Mouse (Mus musculus): ENCODE results near the gene Ccdc9b. TPM values are rescaled to one million over a fixed set of nuclear protein-coding genes. Genes with fewer than 3 reads are reported as not detected.

Ccdc9b gene
- polyA plus RNA-seq, 1 experiment, result 9.3 TPM

- Histone ChIP-seq H3K79me2 (ENCODE audit: control insufficient read depth, insufficient read depth) (peaks cover 8% of the 10 kb centered on the region), H3K4me3 (ENCODE audit: insufficient read depth, poor library complexity, severe bottlenecking) (no peak overlapping the region), H3ac (ENCODE audit: control insufficient read depth, insufficient read length, low read depth) (no peak overlapping the region), H3K79me3 (ENCODE audit: low read depth) (no peaks in the 10 kb centered on the region), H3K36me3 (ENCODE audit: control insufficient read depth, insufficient read depth) (peaks cover 36% of the 10 kb centered on the region), H3K27me3 (ENCODE audit: control insufficient read depth, insufficient read depth, insufficient read length) (no peaks in the 10 kb centered on the region)
- no peak for TF ChIP-seq FOSL1 (IDR thresholded peaks at IDR 0.05; ENCODE audit: insufficient read depth, low read length, poor library complexity, severe bottlenecking)
Observed at GRCm38 (mm10) chr2:118754143-118754542, 8.3 kb downstream of the Ccdc9b start.

GRCm38 (mm10) chr2:118752792-118753108, 9.7 kb downstream of the Ccdc9b start:
- Histone ChIP-seq H3K4me3 (ENCODE audit: insufficient read depth, poor library complexity, severe bottlenecking) (no peak overlapping the region), H3K79me2 (ENCODE audit: control insufficient read depth, insufficient read depth) (peaks cover 5% of the 10 kb centered on the region), H3ac (ENCODE audit: control insufficient read depth, insufficient read length, low read depth) (no peak overlapping the region), H3K79me3 (ENCODE audit: low read depth) (no peaks in the 10 kb centered on the region), H3K36me3 (ENCODE audit: control insufficient read depth, insufficient read depth) (peaks cover 35% of the 10 kb centered on the region), H3K27me3 (ENCODE audit: control insufficient read depth, insufficient read depth, insufficient read length) (no peaks in the 10 kb centered on the region)
- TF ChIP-seq USF1 (IDR thresholded peaks at IDR 0.05; ENCODE audit: low read depth) (no peak), FOSL1 (IDR thresholded peaks at IDR 0.05; ENCODE audit: insufficient read depth, low read length, poor library complexity, severe bottlenecking) (no peak), CEBPB (IDR thresholded peaks at IDR 0.05; ENCODE audit: low read depth) (no peak), CTCF (IDR thresholded peaks at IDR 0.05; ENCODE audit: control insufficient read depth, insufficient read depth, insufficient read length) (no peak), MYOG (IDR thresholded peaks at IDR 0.05; ENCODE audit: control insufficient read depth, extremely low read depth, insufficient read length) (no peak), MAX (IDR thresholded peaks at IDR 0.05) (no peak), MYOD1 (IDR thresholded peaks at IDR 0.05; ENCODE audit: control insufficient read depth, insufficient read length, low read depth) (no peak)

GRCm38 (mm10) chr2:118751896-118752791, 10.3 kb downstream of the Ccdc9b start:
- TF ChIP-seq MYOG (IDR thresholded peaks at IDR 0.05; ENCODE audit: control insufficient read depth, extremely low read depth, insufficient read length) (no peak), USF1 (IDR thresholded peaks at IDR 0.05; ENCODE audit: low read depth) (no peak), CTCF (IDR thresholded peaks at IDR 0.05; ENCODE audit: control insufficient read depth, insufficient read depth, insufficient read length) (no peak), FOSL1 (IDR thresholded peaks at IDR 0.05; ENCODE audit: insufficient read depth, low read length, poor library complexity, severe bottlenecking) (no peak), MAX (IDR thresholded peaks at IDR 0.05) (no peak), CEBPB (IDR thresholded peaks at IDR 0.05; ENCODE audit: low read depth) (no peak), MYOD1 (IDR thresholded peaks at IDR 0.05; ENCODE audit: control insufficient read depth, insufficient read length, low read depth) (no peak)
- no peaks in the 10 kb centered on the region for H3K27me3 ChIP-seq (ENCODE audit: control insufficient read depth, insufficient read depth, insufficient read length)

DNA sequence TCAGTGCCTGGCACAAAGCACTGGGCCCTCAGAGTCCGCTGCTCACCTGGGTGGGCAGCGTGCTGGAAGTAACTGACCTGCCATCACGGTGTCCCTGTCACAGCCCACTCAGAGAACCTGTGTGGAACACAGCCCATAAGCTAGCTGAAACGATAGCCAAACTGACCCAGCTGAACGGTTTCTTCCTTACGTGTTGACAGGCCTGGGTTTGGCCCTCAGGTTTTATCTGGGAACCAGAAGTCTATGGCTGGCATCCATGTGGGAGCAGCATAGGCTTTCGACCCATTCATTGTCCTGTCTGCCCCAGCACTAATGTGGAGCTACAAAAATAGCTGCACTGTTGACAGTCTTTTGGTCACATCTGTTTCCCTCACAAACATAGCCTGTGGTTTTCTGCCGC, 12.0 kb downstream of the Ccdc9b start:
- peaks cover 13% of the 10 kb centered on the region for H3K36me3 ChIP-seq (ENCODE audit: control insufficient read depth, insufficient read depth)
- H3K27me3 ChIP-seq (ENCODE audit: control insufficient read depth, insufficient read depth, insufficient read length), result no peaks in the 10 kb centered on the region
- peaks cover 4% of the 10 kb centered on the region for H3K79me3 ChIP-seq (ENCODE audit: low read depth)
- no peak for TF ChIP-seq USF1 (IDR thresholded peaks at IDR 0.05; ENCODE audit: low read depth)
- TF ChIP-seq CTCF (IDR thresholded peaks at IDR 0.05; ENCODE audit: control insufficient read depth, insufficient read depth, insufficient read length), result no peak
- TF ChIP-seq MYOD1 (IDR thresholded peaks at IDR 0.05; ENCODE audit: control insufficient read depth, insufficient read length, low read depth), result no peak
- TF ChIP-seq CEBPB (IDR thresholded peaks at IDR 0.05; ENCODE audit: low read depth), result no peak
- no peak for TF ChIP-seq MYOG (IDR thresholded peaks at IDR 0.05; ENCODE audit: control insufficient read depth, extremely low read depth, insufficient read length)
- TF ChIP-seq FOSL1 (IDR thresholded peaks at IDR 0.05; ENCODE audit: insufficient read depth, low read length, poor library complexity, severe bottlenecking), result no peak
- TF ChIP-seq MAX (IDR thresholded peaks at IDR 0.05), result no peak
- H3K4me3 ChIP-seq (ENCODE audit: insufficient read depth, poor library complexity, severe bottlenecking), result no peak overlapping the region
- no peak overlapping the region for H3ac ChIP-seq (ENCODE audit: control insufficient read depth, insufficient read length, low read depth)
- peaks cover 24% of the 10 kb centered on the region for H3K79me2 ChIP-seq (ENCODE audit: control insufficient read depth, insufficient read depth)

More at GRCm38 (mm10) chr2:118751896-118752791, 10.3 kb downstream of the Ccdc9b start:
- Histone ChIP-seq H3K79me2 (ENCODE audit: control insufficient read depth, insufficient read depth) (peaks cover 11% of the 10 kb centered on the region), H3K36me3 (ENCODE audit: control insufficient read depth, insufficient read depth) (peaks cover 28% of the 10 kb centered on the region), H3K4me3 (ENCODE audit: insufficient read depth, poor library complexity, severe bottlenecking) (no peak overlapping the region), H3K79me3 (ENCODE audit: low read depth) (no peaks in the 10 kb centered on the region), H3ac (ENCODE audit: control insufficient read depth, insufficient read length, low read depth) (no peak overlapping the region)

- Histone ChIP-seq H3K79me2 (ENCODE audit: control insufficient read depth, insufficient read depth) (peaks cover 24% of the 10 kb centered on the region), H3K4me3 (ENCODE audit: insufficient read depth, poor library complexity, severe bottlenecking) (no peak overlapping the region), H3ac (ENCODE audit: control insufficient read depth, insufficient read length, low read depth) (no peak overlapping the region), H3K27me3 (ENCODE audit: control insufficient read depth, insufficient read depth, insufficient read length) (no peaks in the 10 kb centered on the region), H3K36me3 (ENCODE audit: control insufficient read depth, insufficient read depth) (peaks cover 11% of the 10 kb centered on the region), H3K79me3 (ENCODE audit: low read depth) (peaks cover 4% of the 10 kb centered on the region)
- no peak for TF ChIP-seq FOSL1 (IDR thresholded peaks at IDR 0.05; ENCODE audit: insufficient read depth, low read length, poor library complexity, severe bottlenecking)
- no peak for TF ChIP-seq CEBPB (IDR thresholded peaks at IDR 0.05; ENCODE audit: low read depth)
- no peak for TF ChIP-seq MYOG (IDR thresholded peaks at IDR 0.05; ENCODE audit: control insufficient read depth, extremely low read depth, insufficient read length)
- TF ChIP-seq USF1 (IDR thresholded peaks at IDR 0.05; ENCODE audit: low read depth), result no peak
- no peak for TF ChIP-seq CTCF (IDR thresholded peaks at IDR 0.05; ENCODE audit: control insufficient read depth, insufficient read depth, insufficient read length)
- TF ChIP-seq MAX (IDR thresholded peaks at IDR 0.05), result no peak
- no peak for TF ChIP-seq MYOD1 (IDR thresholded peaks at IDR 0.05; ENCODE audit: control insufficient read depth, insufficient read length, low read depth)
Observed at GRCm38 (mm10) chr2:118749341-118749884, 13.0 kb downstream of the Ccdc9b start.
